Mouse (Mus musculus): Measurements from ENCODE around the gene Stmnd1.

DNA sequence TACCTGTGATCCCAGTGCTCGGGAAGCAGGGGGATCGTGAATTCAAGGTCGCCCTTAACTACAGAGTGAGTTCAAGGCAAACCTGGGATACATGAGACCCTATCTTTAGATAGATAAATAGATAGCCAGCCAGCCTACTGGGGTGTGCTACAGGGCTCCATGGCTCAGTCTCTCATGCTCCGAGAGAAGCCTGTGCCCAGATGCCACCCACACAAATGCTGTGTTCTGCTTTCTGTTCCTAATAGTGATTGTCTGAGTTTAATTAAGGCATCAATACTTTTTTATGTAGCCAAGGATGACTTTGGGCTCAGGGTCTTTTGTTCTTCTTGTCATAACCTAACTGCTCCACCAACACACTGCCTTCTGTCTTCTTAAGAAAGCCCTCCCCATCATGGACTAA, 2.2 kb downstream of the Stmnd1 start:
- TF ChIP-seq CTCF (IDR thresholded peaks at IDR 0.05; ENCODE audit: low read depth, low read length) (no peak), POLR2A (IDR thresholded peaks at IDR 0.05; ENCODE audit: extremely low read depth, insufficient read depth, low read length) (no peak)
